Mouse (Mus musculus) kidney, postnatal 36 days (tissue): ENCODE data around the gene Ern1.

ENCODE experiments used
- DNase-seq, 2 experiments: peaks; one replicate each; pipeline ENCODE4 v3.0.0; 2021 to 2022; ENCODE audit warnings: mixed read lengths in 2 of 2

Gene Ern1

GRCm38 (mm10) chr11:106487733-106488115 lies at the start of gene Ern1:
TSS of gene Ern1 (minus strand) at chr11:106487852.
- DNase-seq = peak; percentile 95 to 98

GRCm38 (mm10) chr11:106536253-106536912 lies 48.7 kb upstream of the Ern1 start:
- DNase-seq = peak in 1 of 2 experiments; percentile 35

GRCm38 (mm10) chr11:106535660-106536252 lies 48.1 kb upstream of the Ern1 start:
- peak in 1 of 2 experiments; percentile 40 for DNase-seq

GRCm38 (mm10) chr11:106532248-106532790 lies 44.7 kb upstream of the Ern1 start:
- peak; percentile 57 to 65 for DNase-seq

- peak; percentile 74 for DNase-seq
Observed at GRCm38 (mm10) chr11:106529786-106530185, 42.1 kb upstream of the Ern1 start.

- no peak for DNase-seq
Observed at GRCm38 (mm10) chr11:106529113-106529512, 41.5 kb upstream of the Ern1 start.

GRCm38 (mm10) chr11:106527926-106528325 lies 40.3 kb upstream of the Ern1 start:
- DNase-seq = no peak

GRCm38 (mm10) chr11:106527147-106527821 lies 39.6 kb upstream of the Ern1 start:
- peak; percentile 47 to 53 for DNase-seq

GRCm38 (mm10) chr11:106522538-106522937 lies 34.9 kb upstream of the Ern1 start:
- no peak for DNase-seq

- no peak for DNase-seq
Observed at GRCm38 (mm10) chr11:106521612-106522011, 34.0 kb upstream of the Ern1 start.

GRCm38 (mm10) chr11:106520404-106520803 lies 32.8 kb upstream of the Ern1 start:
- no peak for DNase-seq

GRCm38 (mm10) chr11:106519519-106519918 lies 31.9 kb upstream of the Ern1 start:
- DNase-seq = no peak

GRCm38 (mm10) chr11:106518391-106518790 lies 30.7 kb upstream of the Ern1 start:
- no peak for DNase-seq

- no peak for DNase-seq
Observed at GRCm38 (mm10) chr11:106515079-106515745, 27.6 kb upstream of the Ern1 start.

GRCm38 (mm10) chr11:106514446-106514845 lies 26.8 kb upstream of the Ern1 start:
- DNase-seq = peak; percentile 61 to 83

GRCm38 (mm10) chr11:106513166-106513565 lies 25.5 kb upstream of the Ern1 start:
- peak; percentile 59 to 83 for DNase-seq

GRCm38 (mm10) chr11:106512006-106512390 lies 24.3 kb upstream of the Ern1 start:
- DNase-seq = peak in 1 of 2 experiments; percentile 33

GRCm38 (mm10) chr11:106511236-106512005 lies 23.8 kb upstream of the Ern1 start:
- no peak for DNase-seq

- no peak for DNase-seq
Observed at GRCm38 (mm10) chr11:106507638-106508037, 20.0 kb upstream of the Ern1 start.

- DNase-seq = no peak
Observed at GRCm38 (mm10) chr11:106506211-106506610, 18.6 kb upstream of the Ern1 start.

GRCm38 (mm10) chr11:106504129-106504528 lies 16.5 kb upstream of the Ern1 start:
- DNase-seq = no peak

GRCm38 (mm10) chr11:106503425-106503717 lies 15.7 kb upstream of the Ern1 start:
- no peak for DNase-seq
